Mouse (Mus musculus) CH12.LX (cell line): ENCODE data around the gene Tnnc1.

ENCODE experiments used
- CTCF ChIP-seq, 2 experiments: IDR thresholded peaks in 1 of 2; conservative IDR thresholded peaks in 1 of 2; 2 replicates each; pipeline ENCODE4 v1.5.1; 2011 to 2012; ENCODE audit warnings: low read depth in 2 of 2, low read length in 2 of 2, improper control_type of control experiment in 1 of 2, inconsistent platforms in 1 of 2, mild to moderate bottlenecking in 1 of 2, moderate library complexity in 1 of 2
- EP300 ChIP-seq: IDR thresholded peaks from 2 replicates; pipeline ENCODE4 v1.6.1; 2011; ENCODE audit warnings: low read length, improper control_type of control experiment
- MAZ ChIP-seq: IDR thresholded peaks from 2 replicates; pipeline ENCODE4 v1.6.1; 2012; ENCODE audit warnings: low read depth, mild to moderate bottlenecking, inconsistent platforms, low read length, improper control_type of control experiment, moderate library complexity
- POLR2A ChIP-seq: IDR thresholded peaks from 2 replicates; pipeline ENCODE4 v1.6.1; 2011; ENCODE audit warnings: low read depth, mild to moderate bottlenecking, improper control_type of control experiment, low read length
- RCOR1 ChIP-seq: conservative IDR thresholded peaks from 2 replicates; pipeline ENCODE4 v1.6.1; 2012; ENCODE audit warnings: low read depth, mild to moderate bottlenecking, inconsistent platforms, low read length, improper control_type of control experiment
- SMC3 ChIP-seq: IDR thresholded peaks from 2 replicates; pipeline ENCODE4 v1.6.1; 2011; ENCODE audit warnings: low read depth, low read length, improper control_type of control experiment
- TCF12 ChIP-seq: IDR thresholded peaks from 2 replicates; pipeline ENCODE4 v1.6.1; 2014; ENCODE audit warnings: low read depth, mild to moderate bottlenecking, inconsistent platforms, low read length, improper control_type of control experiment
- ZNF384 ChIP-seq: IDR thresholded peaks from 2 replicates; pipeline ENCODE4 v1.6.1; 2012; ENCODE audit warnings: low read depth, low read length, improper control_type of control experiment, inconsistent platforms

- TF ChIP-seq MAZ (no peak), SMC3 (no peak), ZNF384 (no peak), RCOR1 (no peak), POLR2A (no peak), CTCF (conservative IDR thresholded peaks at IDR 0.05 in 1 of 2, IDR thresholded peaks at IDR 0.05 in 1 of 2; ENCODE audit: low read depth in 2 of 2, low read length in 2 of 2) (no peak), EP300 (no peak), TCF12 (no peak)
Measured at GRCm38 (mm10) chr14:31209133-31209557, 1.0 kb downstream of the Tnnc1 start.
